Mouse (Mus musculus): ENCODE results near the gene Lclat1.

Lclat1 gene

GRCm38 (mm10) chr17:73087045-73087910 lies 20.5 kb upstream of the Lclat1 start:
- DNase-seq (ENCODE audit: low spot score) = no peak

DNA sequence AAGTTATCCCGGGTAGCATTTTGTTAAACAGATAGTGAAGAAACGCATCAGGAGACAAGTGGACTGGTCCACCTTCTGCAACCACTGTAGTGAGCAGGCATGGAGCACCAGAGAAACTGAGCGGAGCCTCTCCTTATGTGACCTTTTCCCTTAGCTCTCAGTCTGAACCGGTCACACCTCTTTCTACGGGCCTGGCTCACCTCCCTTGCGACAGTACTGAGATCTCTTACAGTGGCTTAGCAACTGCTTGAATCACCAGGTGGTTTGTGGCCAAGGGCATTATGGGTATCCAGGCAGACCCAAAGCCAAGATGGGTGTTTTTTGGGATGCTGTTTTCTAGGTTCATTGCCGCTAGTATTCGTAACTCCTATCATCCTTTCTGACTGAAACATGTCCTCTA lies 16.4 kb upstream of the Lclat1 start:
- no peak for DNase-seq (ENCODE audit: low spot score)

GRCm38 (mm10) chr17:73092103-73093097 lies 15.4 kb upstream of the Lclat1 start:
- DNase-seq (ENCODE audit: low spot score) = no peak

DNA sequence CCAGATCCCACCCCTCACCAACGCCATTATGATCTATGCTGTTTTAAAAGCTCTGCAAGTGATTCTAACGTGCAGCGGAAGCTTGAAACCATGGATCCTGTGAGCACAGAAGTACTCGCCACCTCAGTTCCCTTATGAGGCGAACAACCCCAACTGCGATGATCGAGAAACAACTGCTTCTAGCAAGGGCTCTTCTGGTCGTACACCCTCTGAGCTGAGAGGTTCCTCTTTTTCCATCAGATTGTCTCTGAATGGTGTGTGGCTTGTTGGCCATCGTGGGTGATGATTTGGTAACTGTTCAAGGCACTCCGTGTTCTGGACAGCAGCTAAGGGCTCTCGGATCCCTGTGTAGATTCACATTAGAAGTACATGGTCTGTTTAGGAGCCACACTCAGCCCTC lies 12.7 kb upstream of the Lclat1 start:
- no peak for DNase-seq (ENCODE audit: low spot score)

DNA sequence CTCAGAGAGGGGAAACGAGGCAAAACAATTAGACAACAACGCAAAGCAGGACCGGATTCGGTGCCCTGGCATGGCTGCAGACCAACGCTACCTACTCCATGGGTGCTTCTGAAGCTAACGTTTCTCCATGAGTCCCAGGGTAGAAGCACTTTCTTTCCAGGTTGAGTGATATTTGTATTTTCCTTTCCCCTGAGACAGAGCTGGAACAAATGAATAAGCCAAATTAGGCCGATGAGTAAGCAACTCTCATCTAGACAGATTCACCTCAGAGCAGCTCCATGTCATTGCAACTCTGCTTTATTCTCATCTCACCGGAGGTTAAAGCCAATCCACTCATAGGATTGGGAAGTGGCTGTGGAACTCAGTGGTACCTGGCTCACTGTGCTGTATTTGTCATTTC lies 12.2 kb upstream of the Lclat1 start:
- no peak for DNase-seq (ENCODE audit: low spot score)

DNA sequence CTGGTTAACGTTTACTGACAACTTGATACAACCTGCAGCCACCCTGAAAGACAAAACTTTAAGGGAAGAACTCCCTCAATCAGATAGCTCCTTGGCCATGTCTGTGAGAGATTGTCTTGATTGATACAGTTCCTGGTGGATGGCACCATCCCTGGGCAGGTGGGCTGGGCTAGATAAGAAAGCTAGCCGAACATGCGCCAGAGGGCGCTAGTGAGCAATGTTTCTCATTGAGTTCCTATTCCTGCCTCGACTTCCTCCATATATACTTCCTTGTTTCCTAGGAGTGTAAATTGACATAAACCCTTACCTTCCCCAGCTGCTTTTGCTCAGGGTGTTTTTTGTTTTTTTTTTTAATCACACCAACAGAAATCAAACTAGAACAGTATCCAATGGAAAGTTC lies 11.3 kb upstream of the Lclat1 start:
- peak; percentile 55 for DNase-seq (ENCODE audit: low spot score)

GRCm38 (mm10) chr17:73098636-73099035 lies 9.1 kb upstream of the Lclat1 start:
- no peak for DNase-seq (ENCODE audit: low spot score)

DNA sequence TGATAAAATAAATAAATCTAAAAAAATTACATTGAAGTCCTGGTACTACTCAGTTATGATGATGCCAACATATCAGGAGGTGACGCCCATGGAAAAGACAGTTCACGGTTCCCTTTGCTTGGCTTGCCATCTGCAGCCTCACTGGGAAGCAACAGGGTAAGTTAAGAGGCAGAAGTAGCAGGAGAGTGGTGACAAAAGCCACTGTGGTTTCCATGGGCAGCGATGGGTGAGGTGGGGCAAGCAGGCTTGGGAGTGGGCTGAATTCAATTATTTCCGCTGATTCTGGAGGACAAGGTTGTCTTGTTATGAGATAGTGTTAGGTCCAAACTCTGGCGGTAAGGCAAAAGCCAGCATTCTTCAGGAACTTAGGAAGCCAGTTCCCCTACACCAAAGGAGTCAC lies 7.4 kb upstream of the Lclat1 start:
- no peak for DNase-seq (ENCODE audit: low spot score)

GRCm38 (mm10) chr17:73102538-73102937 lies 5.2 kb upstream of the Lclat1 start:
- no peak for DNase-seq (ENCODE audit: low spot score)

DNA sequence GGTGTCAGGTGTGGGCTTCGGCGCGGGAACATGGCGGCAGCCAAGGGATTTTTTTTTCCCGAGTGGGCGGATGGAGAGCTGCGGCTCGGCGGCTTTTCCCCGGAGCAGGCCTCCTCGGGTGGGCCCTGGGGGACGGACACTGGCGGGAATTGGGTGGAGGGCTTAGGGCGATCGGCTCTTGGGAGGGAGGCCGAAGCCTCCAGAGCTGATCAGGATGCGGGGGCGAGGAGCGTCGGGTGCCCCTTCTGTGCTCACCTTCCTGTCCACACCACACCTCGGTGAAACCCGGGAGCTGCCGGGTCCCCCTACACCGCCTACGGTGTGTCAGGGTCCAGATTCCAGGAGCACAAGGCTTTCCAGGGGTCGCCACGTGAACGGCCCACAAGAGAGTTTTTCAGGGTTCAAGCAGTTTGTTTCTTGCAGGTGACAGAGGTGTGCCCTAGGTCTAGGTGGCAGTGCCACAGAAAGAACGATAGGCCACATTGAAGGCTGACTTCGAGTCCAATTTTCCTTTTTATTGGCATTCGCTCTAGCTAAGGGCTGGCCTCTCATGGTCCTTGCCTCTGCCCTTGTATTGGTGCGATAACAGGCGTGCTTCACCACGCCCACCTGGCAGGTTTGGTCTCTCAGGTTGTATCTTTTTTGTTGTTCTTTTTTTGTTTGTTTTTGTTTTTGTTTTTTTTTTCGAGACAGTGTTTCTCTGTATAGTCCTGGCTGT lies 544 bp downstream of the Lclat1 start:
- DNase-seq (ENCODE audit: low spot score) = peak; percentile 60

DNA sequence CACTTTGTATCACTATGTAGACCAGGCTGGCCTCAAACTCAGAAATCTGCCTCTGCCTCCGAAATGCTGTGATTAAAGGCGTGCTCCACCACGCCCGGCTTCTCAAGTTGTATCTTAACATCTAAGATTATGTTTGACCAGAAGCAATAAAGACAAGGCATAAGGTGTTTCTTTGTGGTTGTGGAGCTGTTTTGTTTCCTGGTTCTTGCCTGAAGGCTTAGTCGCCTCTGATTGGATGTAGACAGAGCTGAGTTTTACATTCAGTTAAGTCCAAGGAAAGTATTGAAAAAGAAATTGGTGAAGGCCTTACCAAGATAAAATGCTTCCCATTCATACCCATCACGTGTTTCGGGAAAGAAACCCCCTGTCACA lies 1.1 kb downstream of the Lclat1 start:
- no peak for DNase-seq (ENCODE audit: low spot score)

DNA sequence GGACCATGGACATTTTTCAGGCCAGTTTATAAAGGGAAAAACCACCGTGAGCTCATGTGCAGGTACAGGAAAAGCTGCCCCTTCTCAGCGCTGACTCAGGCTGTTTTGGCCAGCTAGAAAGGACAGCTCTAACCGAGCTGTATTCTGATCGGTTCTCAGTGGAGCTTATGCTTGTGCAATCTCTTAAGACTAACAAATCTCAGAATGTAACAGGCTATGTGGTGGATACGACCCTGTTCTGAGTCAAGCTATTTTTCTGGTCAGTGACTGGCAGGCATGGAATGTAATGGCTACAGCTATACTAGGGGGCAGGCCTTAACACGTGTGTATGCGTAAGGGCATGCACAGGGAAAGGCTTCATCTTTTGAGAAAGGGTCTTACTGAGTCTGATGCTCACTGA lies 4.3 kb downstream of the Lclat1 start:
- no peak for DNase-seq (ENCODE audit: low spot score)

DNA sequence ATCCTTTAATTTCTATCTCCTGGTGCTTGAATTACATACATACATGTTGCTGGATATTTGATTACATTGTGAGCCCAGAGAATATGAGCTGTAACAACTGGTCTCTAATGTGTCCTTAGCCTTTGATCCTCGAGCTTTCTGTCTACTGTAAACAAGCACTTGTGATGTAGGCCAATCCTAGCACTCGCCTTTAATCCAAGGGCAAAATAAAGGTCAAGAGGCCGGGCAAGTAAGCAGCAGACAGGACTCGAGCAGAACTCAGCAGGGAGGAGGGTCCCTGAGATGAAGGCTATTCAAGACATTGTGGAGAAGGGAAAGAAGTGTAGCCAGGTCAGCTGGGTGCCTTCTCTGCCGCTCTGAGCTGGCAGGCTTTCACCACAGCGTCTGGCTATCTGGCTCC lies 4.8 kb downstream of the Lclat1 start:
- DNase-seq (ENCODE audit: low spot score) = no peak

DNA sequence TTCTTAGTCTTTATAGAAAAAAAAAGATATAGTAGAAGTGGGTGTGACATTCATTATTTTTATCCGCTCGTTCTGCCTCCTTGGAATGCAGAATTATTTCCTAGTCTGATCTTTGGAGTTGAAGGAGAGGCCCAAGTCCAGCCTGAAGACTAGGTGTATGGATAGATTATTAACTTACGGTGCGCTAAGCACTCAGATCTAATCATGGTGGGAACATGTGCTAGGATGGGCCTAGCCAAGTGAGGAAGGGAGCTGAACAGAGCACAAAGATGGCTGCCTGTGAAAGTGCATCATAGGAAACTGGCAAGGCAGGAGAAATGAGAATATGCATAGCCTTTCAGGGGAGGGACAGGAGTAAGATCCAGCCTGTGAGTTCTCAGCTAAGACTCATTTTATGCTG lies 5.4 kb downstream of the Lclat1 start:
- no peak for DNase-seq (ENCODE audit: low spot score)

DNA sequence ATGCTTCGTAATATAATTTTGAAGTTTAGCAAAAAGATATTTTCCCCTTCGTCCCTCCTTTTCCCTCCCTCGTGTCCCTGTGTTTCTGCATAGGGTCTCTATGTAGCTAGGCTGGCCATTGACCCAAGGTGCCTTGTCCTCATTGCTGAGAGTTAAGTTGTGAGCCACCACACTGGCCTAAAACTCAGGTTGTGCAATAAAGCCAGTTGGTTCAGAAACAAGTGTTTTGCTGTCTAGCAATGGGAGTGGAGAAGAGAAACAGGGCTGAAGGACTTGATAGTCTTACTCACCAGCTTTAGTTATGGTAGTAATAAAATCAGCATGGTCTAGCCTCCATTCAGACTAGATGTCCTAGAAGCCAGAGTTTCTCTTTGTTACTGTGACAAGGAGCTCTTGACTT lies 10.3 kb downstream of the Lclat1 start:
- DNase-seq (ENCODE audit: low spot score) = no peak

- no peak for DNase-seq (ENCODE audit: low spot score)
Measured at GRCm38 (mm10) chr17:73118702-73119101, 10.9 kb downstream of the Lclat1 start.

- DNase-seq (ENCODE audit: low spot score) = no peak
Measured at GRCm38 (mm10) chr17:73119150-73119549, 11.4 kb downstream of the Lclat1 start.

GRCm38 (mm10) chr17:73120545-73120944 lies 12.8 kb downstream of the Lclat1 start:
- no peak for DNase-seq (ENCODE audit: low spot score)

DNA sequence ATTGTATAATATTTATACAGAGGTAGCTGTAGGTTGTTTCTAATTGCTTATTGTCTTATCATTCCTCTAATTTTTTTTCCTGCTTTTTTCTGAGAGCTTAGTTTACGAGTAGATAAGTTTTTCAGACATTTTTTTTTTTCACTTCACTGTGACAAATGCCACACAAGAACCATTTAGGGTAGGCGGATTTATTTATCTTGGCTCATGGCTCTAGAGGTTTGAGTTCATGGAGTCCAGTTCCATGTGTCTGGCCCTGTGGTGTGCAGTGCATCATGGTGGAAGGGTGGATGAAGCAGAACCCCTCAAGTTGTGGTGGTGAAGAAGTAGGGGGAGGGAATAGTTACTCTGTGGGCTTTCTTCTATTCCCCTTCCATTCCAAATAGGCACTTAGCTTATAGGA lies 13.9 kb downstream of the Lclat1 start:
- DNase-seq (ENCODE audit: low spot score) = no peak

DNA sequence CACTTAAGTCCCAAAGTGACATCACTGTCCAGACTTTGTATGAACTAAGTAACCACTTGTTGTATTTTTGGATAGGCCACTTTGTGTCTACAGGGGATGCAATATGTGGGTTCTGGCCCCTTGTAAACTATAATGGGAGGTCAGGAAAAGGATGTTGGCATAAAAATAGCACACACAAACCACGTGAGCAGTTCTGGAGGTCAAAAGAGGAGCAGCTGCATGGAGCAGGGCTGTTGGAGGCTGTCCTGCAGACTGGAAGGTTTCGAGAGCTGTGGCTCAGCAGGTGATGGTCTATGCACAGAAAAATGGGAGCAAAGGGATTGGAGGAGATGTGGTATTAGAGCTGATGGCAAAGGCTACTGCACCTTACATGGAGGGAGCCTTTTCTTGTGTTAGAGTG lies 18.6 kb downstream of the Lclat1 start:
- no peak for DNase-seq (ENCODE audit: low spot score)

DNA sequence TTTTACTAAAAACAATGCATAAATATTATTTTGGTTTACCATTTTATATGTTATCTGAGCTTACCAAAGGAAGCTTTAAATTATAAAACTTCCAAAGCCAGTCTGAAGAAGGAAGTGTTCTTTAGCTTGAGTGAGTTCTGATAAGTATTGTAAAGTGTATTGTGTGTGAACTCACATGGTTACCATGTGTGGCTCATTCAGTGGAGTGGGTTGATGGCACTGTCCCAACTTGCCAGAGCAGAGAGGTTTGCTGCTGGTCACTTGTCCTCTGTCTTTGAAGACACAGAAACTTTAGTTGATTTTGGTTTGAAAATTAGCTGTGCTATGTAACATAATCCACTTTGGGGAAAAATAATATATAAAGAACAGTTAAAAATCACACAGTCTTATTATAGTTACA lies 19.1 kb downstream of the Lclat1 start:
- DNase-seq (ENCODE audit: low spot score) = no peak

Data from testis, postnatal 14 days (tissue).